Mouse (Mus musculus): ENCODE data around the gene Cmtm6. TPM values are rescaled to one million over a fixed set of nuclear protein-coding genes. Genes with fewer than 3 reads are reported as not detected.
A peak's percentile ranks its signal among the peaks of the same experiment; 100 is the strongest.

The Cmtm6 gene
- polyA plus RNA-seq, 1 experiment from 2014 or later = 64.0 TPM

GRCm38 (mm10) chr9:114770224-114770623 lies 39.3 kb downstream of the Cmtm6 start:
- ATAC-seq = no peak
- in situ Hi-C loops (cut with MboI; ENCODE audit: low pct_unique_long_range_greater_than_20kb) = no loop called here
- DNase-seq (ENCODE audit: low read depth, low spot score) = no peak
- TF ChIP-seq CTCF (IDR thresholded peaks at IDR 0.05) = no peak
- ChIA-PET POLR2A (interaction anchor here (0.5 kb wide), 1 partner anchor 87 kb away, joined by 3 read pairs; no protein-coding TSS in a partner anchor), CTCF (no interaction called here)
- no peaks in the 10 kb centered on the region for H3K27me3 ChIP-seq

GRCm38 (mm10) chr9:114771565-114771964 lies 40.6 kb downstream of the Cmtm6 start:
- CTCF ChIA-PET = interaction anchor here (0.8 kb wide), 1 partner anchor 18 kb away, joined by 3 read pairs; no protein-coding TSS in a partner anchor
- no peaks in the 10 kb centered on the region for H3K27me3 ChIP-seq
- POLR2A ChIA-PET = no interaction called here
- in situ Hi-C loops (cut with MboI; ENCODE audit: low pct_unique_long_range_greater_than_20kb) = no loop called here
- TF ChIP-seq CTCF (IDR thresholded peaks at IDR 0.05) = no peak
- no peak for DNase-seq (ENCODE audit: low read depth, low spot score)
- no peak for ATAC-seq

GRCm38 (mm10) chr9:114774629-114775028 lies 43.7 kb downstream of the Cmtm6 start:
- DNase-seq (ENCODE audit: low read depth, low spot score) = no peak
- no peak for TF ChIP-seq CTCF (IDR thresholded peaks at IDR 0.05)
- no peak for ATAC-seq
- in situ Hi-C loops (cut with MboI; ENCODE audit: low pct_unique_long_range_greater_than_20kb) = no loop called here
- CTCF ChIA-PET = interaction anchor here (0.9 to 1.5 kb wide), 2 partner anchors 12 to 22 kb away, joined by 3 to 5 read pairs; no protein-coding TSS in a partner anchor
- no peaks in the 10 kb centered on the region for H3K27me3 ChIP-seq
- POLR2A ChIA-PET = interaction anchor here (1.0 kb wide), 1 partner anchor 10 kb away, joined by 8 read pairs; no protein-coding TSS in a partner anchor

GRCm38 (mm10) chr9:114775272-114775671 lies 44.4 kb downstream of the Cmtm6 start:
- ATAC-seq (peak; percentile 49), DNase-seq (ENCODE audit: low read depth, low spot score) (no peak)
- TF ChIP-seq CTCF (IDR thresholded peaks at IDR 0.05) = no peak
- in situ Hi-C loops (cut with MboI; ENCODE audit: low pct_unique_long_range_greater_than_20kb) = no loop called here
- CTCF ChIA-PET = interaction anchor here (1.5 kb wide), 1 partner anchor 23 kb away, joined by 5 read pairs; no protein-coding TSS in a partner anchor
- no peaks in the 10 kb centered on the region for H3K27me3 ChIP-seq
- POLR2A ChIA-PET = interaction anchor here (1.0 kb wide), 1 partner anchor 11 kb away, joined by 8 read pairs; no protein-coding TSS in a partner anchor

- no peak for DNase-seq (ENCODE audit: low read depth, low spot score)
- no peak for ATAC-seq
- CTCF ChIA-PET = no interaction called here
These were observed 45.4 kb downstream of the Cmtm6 start for GRCm38 (mm10) chr9:114776361-114776760.

GRCm38 (mm10) chr9:114777178-114778046 lies 46.5 kb downstream of the Cmtm6 start:
- ChIA-PET POLR2A (no interaction called here), CTCF (no interaction called here)
- no peaks in the 10 kb centered on the region for H3K27me3 ChIP-seq
- ATAC-seq (no peak), DNase-seq (ENCODE audit: low read depth, low spot score) (no peak)
- in situ Hi-C loops (cut with MboI; ENCODE audit: low pct_unique_long_range_greater_than_20kb) = no loop called here
- TF ChIP-seq CTCF (IDR thresholded peaks at IDR 0.05) = no peak

More at GRCm38 (mm10) chr9:114776361-114776760, 45.4 kb downstream of the Cmtm6 start:
- in situ Hi-C loops (cut with MboI; ENCODE audit: low pct_unique_long_range_greater_than_20kb) = no loop called here
- TF ChIP-seq CTCF (IDR thresholded peaks at IDR 0.05) = no peak
- POLR2A ChIA-PET = no interaction called here
- H3K27me3 ChIP-seq = no peaks in the 10 kb centered on the region

- CTCF ChIA-PET = no interaction called here
These were observed 47.1 kb downstream of the Cmtm6 start for GRCm38 (mm10) chr9:114778047-114778390.

GRCm38 (mm10) chr9:114778877-114779276 lies 48.0 kb downstream of the Cmtm6 start:
- no peak for TF ChIP-seq CTCF (IDR thresholded peaks at IDR 0.05)
- DNase-seq (ENCODE audit: low read depth, low spot score) (no peak), ATAC-seq (no peak)
- CTCF ChIA-PET = no interaction called here
- H3K27me3 ChIP-seq = no peaks in the 10 kb centered on the region
- in situ Hi-C loops (cut with MboI; ENCODE audit: low pct_unique_long_range_greater_than_20kb) = no loop called here
- POLR2A ChIA-PET = interaction anchor here (0.6 kb wide), 1 partner anchor 11 kb away, joined by 8 read pairs; no protein-coding TSS in a partner anchor

More at GRCm38 (mm10) chr9:114778047-114778390, 47.1 kb downstream of the Cmtm6 start:
- no peak for TF ChIP-seq CTCF (IDR thresholded peaks at IDR 0.05)
- no peak for DNase-seq (ENCODE audit: low read depth, low spot score)
- H3K27me3 ChIP-seq = no peaks in the 10 kb centered on the region
- ATAC-seq = no peak
- POLR2A ChIA-PET = interaction anchor here (0.6 kb wide), 1 partner anchor 11 kb away, joined by 8 read pairs; no protein-coding TSS in a partner anchor
- in situ Hi-C loops (cut with MboI; ENCODE audit: low pct_unique_long_range_greater_than_20kb) = no loop called here

- in situ Hi-C loops (cut with MboI; ENCODE audit: low pct_unique_long_range_greater_than_20kb) = no loop called here
- ATAC-seq (no peak), DNase-seq (ENCODE audit: low read depth, low spot score) (no peak)
- TF ChIP-seq CTCF (IDR thresholded peaks at IDR 0.05) = no peak
- POLR2A ChIA-PET = no interaction called here
- no peaks in the 10 kb centered on the region for H3K27me3 ChIP-seq
- CTCF ChIA-PET = interaction anchor here (1.4 kb wide), 2 partner anchors 13 to 14 kb away, joined by 3 read pairs; no protein-coding TSS in a partner anchor
These were observed 49.2 kb downstream of the Cmtm6 start for GRCm38 (mm10) chr9:114779984-114780745.

GRCm38 (mm10) chr9:114780746-114781525 lies 50.0 kb downstream of the Cmtm6 start:
- ChIA-PET POLR2A (interaction anchor here (0.7 to 1.7 kb wide), 3 partner anchors 14 to 60 kb away, joined by 3 to 8 read pairs (median 3); no protein-coding TSS in a partner anchor), CTCF (interaction anchor here (1.4 kb wide), 2 partner anchors 14 kb away, joined by 3 read pairs; no protein-coding TSS in a partner anchor)
- no peak for TF ChIP-seq CTCF (IDR thresholded peaks at IDR 0.05)
- in situ Hi-C loops (cut with MboI; ENCODE audit: low pct_unique_long_range_greater_than_20kb) = no loop called here
- H3K27me3 ChIP-seq = no peaks in the 10 kb centered on the region
- peak; percentile 29 for ATAC-seq
- DNase-seq (ENCODE audit: low read depth, low spot score) = no peak

Data from Patski (cell line).